Mouse (Mus musculus) cerebellum, postnatal 14 days (tissue): Measurements from ENCODE around the gene Fam181a.

Source experiments
- DNase-seq, 2 experiments: peaks; one replicate each; pipeline ENCODE4 v3.0.0; 2021; ENCODE audit warnings: mixed read lengths in 2 of 2

The Fam181a gene

GRCm38 (mm10) chr12:103315831-103316545, 5.2 kb downstream of the Fam181a start:
- no peak for DNase-seq

DNA sequence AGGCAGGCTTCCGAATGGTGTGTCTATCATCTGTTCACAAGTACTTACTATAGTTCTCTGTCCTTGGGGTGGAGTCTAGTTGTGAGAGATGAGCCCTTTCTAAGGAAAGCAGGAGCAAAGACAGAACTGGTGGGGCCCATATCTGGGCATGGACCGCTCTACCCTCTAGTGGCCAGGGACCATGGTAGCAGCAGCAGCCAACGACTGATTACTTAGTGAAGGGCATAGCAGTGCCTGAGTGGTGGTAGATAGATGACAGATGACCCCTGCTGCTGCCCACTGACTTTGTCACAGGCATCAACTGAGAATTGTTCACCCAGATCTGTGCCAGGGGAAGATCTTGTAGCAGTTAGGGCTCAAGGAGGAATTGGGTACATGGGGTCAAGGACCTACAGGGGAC, 12.0 kb downstream of the Fam181a start:
- DNase-seq = peak; percentile 54 to 62

- DNase-seq = peak; percentile 94 to 98
These were observed 14.5 kb downstream of the Fam181a start for GRCm38 (mm10) chr12:103325156-103325857.

- DNase-seq = no peak
These were observed 15.8 kb downstream of the Fam181a start for GRCm38 (mm10) chr12:103326569-103326968.

DNA sequence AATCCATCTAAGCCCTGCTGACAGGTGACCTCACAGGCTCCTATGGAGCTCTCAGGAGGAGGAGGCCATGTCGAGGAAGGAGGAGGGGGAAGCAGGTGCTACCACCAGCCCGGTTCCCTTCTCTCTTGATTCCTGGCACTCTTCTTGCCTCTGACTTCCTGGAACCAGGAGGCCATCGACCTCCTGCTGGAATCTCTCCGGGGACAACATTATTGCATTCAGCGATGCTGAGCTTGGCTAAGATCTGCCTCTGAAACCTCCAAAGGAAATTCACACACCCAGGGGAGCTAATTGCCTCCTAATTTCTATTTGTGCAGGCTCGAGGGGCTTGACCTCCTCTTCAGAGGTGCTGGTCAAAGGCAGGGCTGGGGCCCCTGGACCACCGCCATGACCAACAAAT, 16.3 kb downstream of the Fam181a start:
- DNase-seq = no peak

GRCm38 (mm10) chr12:103328448-103329191, 17.8 kb downstream of the Fam181a start:
- peak in 1 of 2 experiments; percentile 47 for DNase-seq

- DNase-seq = no peak
These were observed 20.7 kb downstream of the Fam181a start for GRCm38 (mm10) chr12:103331491-103331890.

- no peak for DNase-seq
These were observed 22.1 kb downstream of the Fam181a start for GRCm38 (mm10) chr12:103332879-103333278.

GRCm38 (mm10) chr12:103333426-103333825, 22.7 kb downstream of the Fam181a start:
- no peak for DNase-seq

DNA sequence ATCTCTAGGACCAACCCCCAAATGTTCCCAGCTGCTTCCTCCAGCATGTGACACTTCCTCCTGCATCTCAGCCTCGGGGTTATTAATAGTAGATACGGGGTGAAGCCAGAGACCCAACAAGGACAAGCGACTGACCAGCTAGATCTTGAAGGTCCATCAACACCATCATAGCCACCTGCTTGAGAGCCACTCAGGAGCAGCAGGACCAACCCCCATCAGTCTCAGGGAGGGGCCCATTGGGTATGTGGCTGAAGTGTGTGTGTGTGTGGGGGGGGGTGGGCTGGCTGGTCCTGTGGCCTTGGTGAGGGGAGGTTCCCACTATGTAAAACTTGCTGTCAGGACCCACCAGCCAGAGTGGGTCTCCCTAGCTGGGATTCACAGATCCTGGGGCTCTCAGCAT, 26.0 kb downstream of the Fam181a start:
- no peak for DNase-seq

DNA sequence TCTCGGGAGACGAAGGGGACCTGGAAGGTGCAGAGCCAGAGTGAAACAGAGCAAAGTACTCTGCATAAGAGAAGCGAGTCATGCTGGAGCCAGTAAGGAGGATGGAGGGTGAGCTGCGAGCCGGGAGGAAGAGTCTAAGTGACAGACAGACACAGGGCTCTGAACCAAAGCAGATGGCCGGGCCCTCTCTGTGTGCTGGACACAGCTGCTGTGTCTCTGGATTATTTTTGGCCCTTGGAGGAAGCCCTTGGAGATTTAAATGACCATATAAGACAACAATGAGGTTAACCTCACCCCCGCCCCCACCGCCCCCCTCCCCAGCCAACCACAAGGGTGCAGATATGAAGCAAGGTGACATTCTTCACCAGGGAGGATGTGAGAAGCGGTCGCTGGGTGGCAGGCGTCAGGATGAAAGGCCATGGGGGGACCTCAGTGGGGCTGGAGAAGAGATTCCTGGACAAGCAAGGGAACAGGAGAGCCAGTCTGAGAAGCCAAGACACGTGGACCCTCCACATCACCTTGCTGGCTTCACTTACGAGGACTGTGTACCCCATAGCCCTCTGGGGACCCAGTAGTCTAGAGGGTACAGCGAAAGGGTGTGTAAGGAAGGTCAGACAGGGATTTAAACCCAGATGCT, 27.5 kb downstream of the Fam181a start:
- DNase-seq = no peak

- no peak for DNase-seq
These were observed 30.4 kb downstream of the Fam181a start for GRCm38 (mm10) chr12:103341212-103341611.

DNA sequence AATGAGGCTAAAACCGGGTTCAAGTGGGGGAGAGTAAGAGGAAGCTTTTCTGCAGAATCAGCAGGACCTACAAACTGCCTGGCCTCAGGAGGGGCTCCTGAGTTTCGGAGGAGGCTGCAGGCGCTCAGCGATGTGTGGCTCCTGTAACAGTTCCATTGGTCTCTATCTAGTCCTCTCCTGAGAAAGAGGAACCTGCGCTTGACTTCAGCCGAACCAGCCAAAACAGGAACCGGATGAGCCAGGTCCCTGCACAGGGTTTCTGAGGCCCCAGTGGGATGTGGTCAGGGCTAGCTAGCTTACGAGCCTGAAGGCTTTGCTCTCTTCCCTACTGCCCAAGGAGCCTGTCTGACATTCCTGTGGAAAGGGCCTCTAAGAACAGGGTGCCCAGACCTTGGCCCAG, 32.7 kb downstream of the Fam181a start:
- DNase-seq = no peak

DNA sequence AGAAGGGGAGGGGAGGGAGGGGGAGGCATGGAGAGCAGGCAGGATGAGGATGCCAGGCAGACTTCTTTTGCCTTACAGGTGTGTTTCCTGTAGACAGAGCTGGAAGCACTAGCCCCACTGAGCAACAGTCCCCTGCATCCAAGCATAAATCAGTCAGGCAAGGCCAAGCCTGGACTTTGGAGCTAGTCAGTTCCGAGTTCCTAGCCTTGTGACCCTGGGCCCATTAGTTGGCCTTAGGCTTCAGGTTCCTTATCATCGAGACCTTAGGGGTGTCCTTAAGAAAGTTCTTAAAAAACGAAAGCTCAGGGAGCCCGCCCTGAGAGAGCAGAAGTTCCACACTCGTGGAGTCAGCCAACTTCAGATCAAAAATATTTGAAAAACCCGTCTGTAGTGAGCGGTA, 34.2 kb downstream of the Fam181a start:
- no peak for DNase-seq

GRCm38 (mm10) chr12:103346945-103347344, 36.2 kb downstream of the Fam181a start:
- no peak for DNase-seq

DNA sequence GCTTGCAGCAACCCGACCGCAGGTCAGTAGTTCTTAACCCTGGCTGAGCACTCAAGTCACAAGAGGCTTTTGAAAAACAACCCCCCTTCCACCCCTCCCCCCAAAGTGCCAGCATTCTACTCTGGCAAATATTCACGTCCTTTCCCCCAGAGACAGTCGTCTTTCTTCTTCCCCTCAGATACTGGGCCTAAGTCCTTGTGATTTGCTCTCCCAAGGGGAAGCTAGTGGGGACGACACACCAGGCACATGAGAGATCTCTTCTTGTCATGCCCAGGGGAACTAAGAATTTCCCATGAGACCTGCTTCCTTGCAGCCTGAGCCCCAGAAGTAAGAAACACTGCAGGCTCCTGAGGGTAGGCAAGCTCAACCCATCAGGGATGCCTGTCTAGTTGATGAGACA, 36.6 kb downstream of the Fam181a start:
- DNase-seq = no peak

DNA sequence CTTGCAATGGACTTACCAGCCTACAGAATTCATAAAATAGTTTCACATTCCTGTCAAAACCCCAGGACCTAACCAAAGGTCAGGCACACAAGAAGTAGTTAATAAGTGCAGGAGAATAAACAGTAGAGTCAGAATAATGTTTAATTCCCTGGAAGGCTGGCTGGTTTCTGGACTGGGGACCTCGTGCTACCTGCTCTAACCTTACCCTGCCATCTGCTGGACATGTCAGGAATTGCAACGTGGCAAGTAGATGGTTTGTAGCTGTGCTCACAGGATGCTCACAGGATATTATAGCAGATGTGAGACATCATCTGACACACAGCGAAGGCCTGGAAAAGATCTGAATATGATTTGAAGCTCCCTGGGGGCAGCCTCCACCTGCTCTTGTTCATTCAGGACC, 37.7 kb downstream of the Fam181a start:
- DNase-seq = peak; percentile 91 to 96

DNA sequence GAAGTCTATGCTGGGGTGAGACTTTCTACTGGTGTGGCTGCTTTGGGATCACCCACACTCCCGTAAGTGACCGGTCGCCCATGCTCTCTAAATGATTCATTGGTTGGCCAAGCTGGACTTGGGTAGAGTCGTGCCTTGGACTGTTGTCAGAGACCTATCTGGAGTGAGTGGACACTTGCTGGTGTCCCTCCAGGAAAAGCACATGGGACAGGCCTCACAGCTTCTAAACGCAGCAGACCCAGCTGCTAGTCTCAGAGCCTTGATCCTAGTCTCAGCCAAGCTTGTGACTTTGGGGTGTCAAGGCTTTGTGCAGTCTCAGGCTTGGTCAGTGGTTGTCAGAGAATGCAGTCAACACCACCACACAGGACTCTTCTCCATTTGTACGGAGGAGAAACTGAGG, 42.0 kb downstream of the Fam181a start:
- DNase-seq = no peak

DNA sequence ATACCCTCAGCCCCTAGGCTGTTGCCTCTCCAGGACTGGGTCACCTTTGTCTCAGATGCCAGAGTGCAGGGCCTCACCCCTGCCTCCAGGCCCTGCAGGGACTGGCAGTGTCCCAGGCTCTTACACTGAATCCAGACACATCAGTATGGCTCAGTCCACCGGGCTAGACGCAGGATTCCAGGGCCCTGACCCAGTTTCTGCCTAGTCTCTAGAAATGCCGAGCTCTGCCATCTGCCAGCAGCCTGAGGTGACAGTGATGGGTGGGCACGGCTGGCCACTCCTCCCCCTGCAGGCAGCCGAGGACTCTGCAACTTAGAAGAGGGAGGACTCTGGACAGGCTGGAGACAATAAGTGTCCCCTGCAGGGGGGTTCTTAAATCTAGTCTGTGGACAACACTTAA, 42.8 kb downstream of the Fam181a start:
- DNase-seq = peak; percentile 78 to 81

- no peak for DNase-seq
These were observed 45.1 kb downstream of the Fam181a start, which contains the start of gene Asb2 for GRCm38 (mm10) chr12:103355746-103356414. TSS of gene Asb2 (minus strand) at chr12:103356001.

DNA sequence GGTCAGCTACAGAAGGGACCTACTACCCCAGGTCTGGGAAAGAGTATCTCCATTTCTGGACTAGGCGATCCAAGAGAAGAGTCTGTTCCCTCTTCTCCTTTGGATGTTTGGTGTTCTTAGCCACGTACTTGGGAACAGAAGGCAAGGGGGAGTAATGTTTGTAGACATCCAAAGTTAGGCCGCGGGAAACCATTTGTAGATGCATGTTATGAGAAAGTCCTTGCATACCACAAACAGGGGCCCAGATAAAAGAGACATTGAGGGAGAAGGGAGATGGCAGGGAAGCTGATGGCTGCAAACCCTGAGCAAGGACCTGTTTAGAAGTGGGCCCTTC, 45.6 kb downstream of the Fam181a start:
- no peak for DNase-seq

GRCm38 (mm10) chr12:103358216-103358615, 47.4 kb downstream of the Fam181a start:
- DNase-seq = no peak
